10 mouse cellular contexts compared by ENCODE assay signal in genomic region chr1:136832305-136833152, GRCm38 (mm10).
DNase-seq lines count a peak whose midpoint lies in the region; ATAC-seq lines count a peak whose summit lies in the region.
"Had no signal": no experiment of that assay in that cellular context is flagged by ENCODE, and none has a peak within 500 bp of the region (broad histone marks: within the 10 kb centered on the region; RNA-seq: fewer than 3 reads in every experiment).

No protein-coding gene starts in this region.

- 35% methylated on average over 12 of the region's 12 CpGs for WGBS in heart, embryonic 14.5 days
- 47% methylated on average over 12 of the region's 12 CpGs for WGBS in midbrain, embryonic 13.5 days
- 47% methylated on average over 12 of the region's 12 CpGs for WGBS in midbrain, embryonic 16.5 days
- 36% methylated on average over 12 of the region's 12 CpGs for WGBS in forebrain, embryonic 14.5 days
- WGBS in midbrain, embryonic 14.5 days = 47% methylated on average over 12 of the region's 12 CpGs

- intact Hi-C loops in heart, postnatal 36 days (cut with DNase I) = loop anchor here (5.0 kb wide), 1 partner anchor 35 kb away; no protein-coding TSS in a partner anchor

- peaks cover 0 to 7% of the 10 kb centered on the region in 2 experiments; a peak in 1 of 4 replicates for H3K4me1 ChIP-seq in heart, embryonic 14.5 days (ENCODE audit: control insufficient read depth in 2 of 2, insufficient read depth in 2 of 2, low read length in 2 of 2)
- H3K4me1 ChIP-seq in midbrain, embryonic 13.5 days (replicated peaks) = 0 out of 2 replicates have a peak, but pooled peaks cover 3% of the 10 kb centered on the region
- H3K4me1 ChIP-seq in midbrain, embryonic 16.5 days (ENCODE audit: control insufficient read depth, insufficient read depth, low read length) = no peaks in the 10 kb centered on the region
- H3K4me1 ChIP-seq in forebrain, embryonic 14.5 days (ENCODE audit: control insufficient read depth, insufficient read depth, low read length) = peaks cover 2% of the 10 kb centered on the region; the same call in 1 of the 2 replicates
- no peaks in the 10 kb centered on the region for H3K4me1 ChIP-seq in midbrain, embryonic 14.5 days (ENCODE audit: control insufficient read depth, insufficient read depth, low read length)

- no peak for DNase-seq in heart, postnatal 36 days
- peak; percentile 37 for DNase-seq in forebrain, embryonic 14.5 days (ENCODE audit: low spot score)
- DNase-seq in midbrain, embryonic 14.5 days = peak; percentile 46
- no peak for DNase-seq in left cerebral cortex, adult 9 months (ENCODE audit: low spot score in 2 of 2)
- DNase-seq in frontal cortex, postnatal 25 days (ENCODE audit: low spot score in 2 of 2) = no peak
- DNase-seq: cerebellum, adult 11-12 months had no signal

- H3K9ac ChIP-seq in heart, embryonic 14.5 days (ENCODE audit: low read length) = no peak overlapping the region
- H3K9ac ChIP-seq in midbrain, embryonic 13.5 days (replicated peaks) = no peak overlapping the region
- no peak overlapping the region for H3K9ac ChIP-seq in midbrain, embryonic 16.5 days (ENCODE audit: low read depth, low read length)
- no peak overlapping the region for H3K9ac ChIP-seq in forebrain, embryonic 14.5 days (ENCODE audit: low read length)
- H3K9ac ChIP-seq in midbrain, embryonic 14.5 days (replicated peaks; ENCODE audit: low read length) = no peak overlapping the region

- H3K4me3 ChIP-seq in heart, embryonic 14.5 days (ENCODE audit: control insufficient read depth in 1 of 2, insufficient read depth in 1 of 2, low read depth in 1 of 2, low read length in 2 of 2) = no peak overlapping the region
- H3K4me3 ChIP-seq in midbrain, embryonic 13.5 days (replicated peaks) = no peak overlapping the region
- no peak overlapping the region for H3K4me3 ChIP-seq in midbrain, embryonic 16.5 days (ENCODE audit: low read depth, low read length)
- H3K4me3 ChIP-seq in forebrain, embryonic 14.5 days (ENCODE audit: low read depth, low read length) = no peak overlapping the region
- H3K4me3 ChIP-seq in midbrain, embryonic 14.5 days (replicated peaks; ENCODE audit: low read depth, low read length) = no peak overlapping the region
- H3K4me3 ChIP-seq: myocyte had no signal

- H3K27ac ChIP-seq in heart, embryonic 14.5 days (replicated peaks in 1 of 2; ENCODE audit: control insufficient read depth in 1 of 2, insufficient read depth in 1 of 2, low read depth in 2 of 2, low read length in 2 of 2) = no peak overlapping the region
- no peak overlapping the region for H3K27ac ChIP-seq in midbrain, embryonic 13.5 days
- H3K27ac ChIP-seq in midbrain, embryonic 16.5 days (ENCODE audit: low read length) = no peak overlapping the region
- H3K27ac ChIP-seq in forebrain, embryonic 14.5 days (ENCODE audit: low read depth, low read length) = no peak overlapping the region
- H3K27ac ChIP-seq in midbrain, embryonic 14.5 days (replicated peaks; ENCODE audit: low read depth, low read length) = no peak overlapping the region

- H3K4me2 ChIP-seq in heart, embryonic 14.5 days (ENCODE audit: low read length) = no peak overlapping the region
- no peak overlapping the region for H3K4me2 ChIP-seq in midbrain, embryonic 13.5 days (replicated peaks)
- no peak overlapping the region for H3K4me2 ChIP-seq in midbrain, embryonic 16.5 days (ENCODE audit: low read length)
- no peak overlapping the region for H3K4me2 ChIP-seq in forebrain, embryonic 14.5 days (ENCODE audit: low read length)
- H3K4me2 ChIP-seq in midbrain, embryonic 14.5 days (ENCODE audit: low read length) = no peak overlapping the region

- H3K36me3 ChIP-seq in heart, embryonic 14.5 days (ENCODE audit: control insufficient read depth, insufficient read depth, low read length) = no peaks in the 10 kb centered on the region
- H3K36me3 ChIP-seq in midbrain, embryonic 13.5 days = no peaks in the 10 kb centered on the region
- H3K36me3 ChIP-seq in midbrain, embryonic 16.5 days (ENCODE audit: control insufficient read depth, insufficient read depth, low read length) = no peaks in the 10 kb centered on the region
- no peaks in the 10 kb centered on the region for H3K36me3 ChIP-seq in forebrain, embryonic 14.5 days (ENCODE audit: control insufficient read depth, insufficient read depth, low read length)
- H3K36me3 ChIP-seq in midbrain, embryonic 14.5 days (ENCODE audit: control insufficient read depth, insufficient read depth, low read length) = no peaks in the 10 kb centered on the region

- no peaks in the 10 kb centered on the region for H3K27me3 ChIP-seq in heart, embryonic 14.5 days (ENCODE audit: control insufficient read depth, insufficient read depth, low read length)
- no peaks in the 10 kb centered on the region for H3K27me3 ChIP-seq in midbrain, embryonic 13.5 days
- H3K27me3 ChIP-seq in midbrain, embryonic 16.5 days (ENCODE audit: control insufficient read depth, insufficient read depth, low read depth, low read length) = no peaks in the 10 kb centered on the region
- H3K27me3 ChIP-seq in forebrain, embryonic 14.5 days (replicated peaks; ENCODE audit: control insufficient read depth, insufficient read depth, low read length) = no peaks in the 10 kb centered on the region
- H3K27me3 ChIP-seq in midbrain, embryonic 14.5 days (ENCODE audit: control insufficient read depth, insufficient read depth, low read length) = no peaks in the 10 kb centered on the region

- ATAC-seq in heart, embryonic 14.5 days (ENCODE audit: insufficient number of reproducible peaks, insufficient read depth, low FRiP score, low read depth) = peak; percentile 54; the same call in 1 of the 2 replicates
- peak; percentile 55; the same call in 1 of the 2 replicates for ATAC-seq in midbrain, embryonic 13.5 days
- no peak for ATAC-seq in midbrain, embryonic 16.5 days
- peak; percentile 60; the same call in 1 of the 2 replicates for ATAC-seq in forebrain, embryonic 14.5 days
- no peak for ATAC-seq in midbrain, embryonic 14.5 days (ENCODE audit: low FRiP score, low TSS enrichment)

- H3K9me3 ChIP-seq in heart, embryonic 14.5 days (ENCODE audit: control insufficient read depth, low read length) = no peaks in the 10 kb centered on the region
- no peaks in the 10 kb centered on the region for H3K9me3 ChIP-seq in midbrain, embryonic 13.5 days
- H3K9me3 ChIP-seq in midbrain, embryonic 16.5 days (replicated peaks; ENCODE audit: control insufficient read depth, low read length, poor library complexity, severe bottlenecking) = no peaks in the 10 kb centered on the region
- H3K9me3 ChIP-seq in forebrain, embryonic 14.5 days (replicated peaks; ENCODE audit: control insufficient read depth, low read length) = no peaks in the 10 kb centered on the region
- no peaks in the 10 kb centered on the region for H3K9me3 ChIP-seq in midbrain, embryonic 14.5 days (ENCODE audit: control insufficient read depth, low read length)

Comparison
In these comparisons a context has a peak if more than half of its experiments do, and no peak if none do; other contexts are left out.
1. ATAC-seq: peak in heart, embryonic 14.5 days (single experiment), midbrain, embryonic 13.5 days (single experiment) and forebrain, embryonic 14.5 days (single experiment); none in midbrain, embryonic 16.5 days (single experiment) and midbrain, embryonic 14.5 days (single experiment).
2. DNase-seq: peak in forebrain, embryonic 14.5 days (single experiment) and midbrain, embryonic 14.5 days (single experiment); none in heart, postnatal 36 days (0 of 2), left cerebral cortex, adult 9 months (0 of 2) and frontal cortex, postnatal 25 days (0 of 2).